Mouse (Mus musculus) brain, embryonic 14.5 days (tissue): ENCODE data around the gene Gmppa.

ENCODE experiments used
- CTCF ChIP-seq: fragments of 200-500 bp; IDR thresholded peaks from 2 replicates; pipeline ENCODE4 v1.5.1; 2012; ENCODE audit warnings: inconsistent platforms, mild to moderate bottlenecking, moderate library complexity, borderline replicate concordance; ENCODE audit not compliant: insufficient read depth, insufficient read length; ENCODE audit errors: extremely low read depth
- POLR2A ChIP-seq: fragments of 200-500 bp; IDR thresholded peaks from 2 replicates; pipeline ENCODE4 v1.6.1; 2012; ENCODE audit warnings: mild to moderate bottlenecking, inconsistent platforms, borderline replicate concordance; ENCODE audit not compliant: poor library complexity, insufficient read depth, insufficient read length, severe bottlenecking; ENCODE audit errors: extremely low read depth

GRCm38 (mm10) chr1:75388898-75389515, 46.7 kb upstream of the Gmppa start:
- TF ChIP-seq CTCF (no peak), POLR2A (no peak)
